Mouse (Mus musculus): Measurements from ENCODE around the gene Usp5.
"Not testable (repeated sequence)": the region's sequence is repeated elsewhere in the genome, so short reads cannot be mapped to it uniquely, and the experiment has no call there.

Usp5 gene

GRCm38 (mm10) chr6:124840241-124841167 is 11.2 kb upstream of the Usp5 start, which contains the start of gene Gnb3:
TSS of gene Gnb3 (minus strand) at chr6:124840275.
- no peak for DNase-seq (ENCODE audit: extremely low spot score, low spot score)

- no peak for DNase-seq (ENCODE audit: extremely low spot score, low spot score)
Measured at GRCm38 (mm10) chr6:124839805-124840204, 10.5 kb upstream of the Usp5 start.

- no peak for DNase-seq (ENCODE audit: extremely low spot score, low spot score)
Measured at GRCm38 (mm10) chr6:124836411-124836810, 7.1 kb upstream of the Usp5 start.

- DNase-seq (ENCODE audit: extremely low spot score, low spot score) = no peak
Measured at GRCm38 (mm10) chr6:124835531-124835930, 6.2 kb upstream of the Usp5 start.

DNA sequence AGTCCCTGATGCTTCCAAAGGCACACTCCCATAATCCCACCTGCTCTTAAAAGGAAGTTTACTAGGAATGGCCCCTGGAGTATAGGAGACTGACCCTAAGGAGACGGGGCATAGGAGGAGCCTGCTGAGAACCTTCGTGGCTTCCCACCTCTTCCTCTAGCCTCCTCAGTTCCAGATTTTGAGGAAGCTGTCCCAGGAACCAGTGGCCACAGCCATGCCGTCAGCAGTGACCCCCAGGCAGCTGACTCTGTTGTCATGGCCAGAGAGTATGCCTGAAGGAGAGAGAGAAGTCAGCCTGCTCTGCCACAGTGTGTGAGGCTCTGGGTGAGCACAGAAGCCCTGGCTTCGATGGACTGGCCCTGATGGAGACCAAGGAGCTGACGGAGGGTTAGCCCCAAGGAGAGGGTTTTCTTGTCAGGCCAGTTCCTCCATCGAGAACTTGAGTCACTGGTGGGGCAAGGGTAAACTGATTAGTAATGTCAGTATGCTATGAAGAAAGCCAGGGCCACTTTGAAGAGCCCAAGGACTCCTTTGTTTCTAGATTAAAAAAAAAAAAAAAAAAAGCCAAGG is 5.3 kb upstream of the Usp5 start:
- DNase-seq (ENCODE audit: extremely low spot score, low spot score) = no peak

GRCm38 (mm10) chr6:124831649-124832048 is 2.4 kb upstream of the Usp5 start:
- DNase-seq (ENCODE audit: extremely low spot score, low spot score) = no peak

- DNase-seq (ENCODE audit: extremely low spot score, low spot score) = not testable (repeated sequence)
Measured at GRCm38 (mm10) chr6:124831199-124831598, 1.9 kb upstream of the Usp5 start.

DNA sequence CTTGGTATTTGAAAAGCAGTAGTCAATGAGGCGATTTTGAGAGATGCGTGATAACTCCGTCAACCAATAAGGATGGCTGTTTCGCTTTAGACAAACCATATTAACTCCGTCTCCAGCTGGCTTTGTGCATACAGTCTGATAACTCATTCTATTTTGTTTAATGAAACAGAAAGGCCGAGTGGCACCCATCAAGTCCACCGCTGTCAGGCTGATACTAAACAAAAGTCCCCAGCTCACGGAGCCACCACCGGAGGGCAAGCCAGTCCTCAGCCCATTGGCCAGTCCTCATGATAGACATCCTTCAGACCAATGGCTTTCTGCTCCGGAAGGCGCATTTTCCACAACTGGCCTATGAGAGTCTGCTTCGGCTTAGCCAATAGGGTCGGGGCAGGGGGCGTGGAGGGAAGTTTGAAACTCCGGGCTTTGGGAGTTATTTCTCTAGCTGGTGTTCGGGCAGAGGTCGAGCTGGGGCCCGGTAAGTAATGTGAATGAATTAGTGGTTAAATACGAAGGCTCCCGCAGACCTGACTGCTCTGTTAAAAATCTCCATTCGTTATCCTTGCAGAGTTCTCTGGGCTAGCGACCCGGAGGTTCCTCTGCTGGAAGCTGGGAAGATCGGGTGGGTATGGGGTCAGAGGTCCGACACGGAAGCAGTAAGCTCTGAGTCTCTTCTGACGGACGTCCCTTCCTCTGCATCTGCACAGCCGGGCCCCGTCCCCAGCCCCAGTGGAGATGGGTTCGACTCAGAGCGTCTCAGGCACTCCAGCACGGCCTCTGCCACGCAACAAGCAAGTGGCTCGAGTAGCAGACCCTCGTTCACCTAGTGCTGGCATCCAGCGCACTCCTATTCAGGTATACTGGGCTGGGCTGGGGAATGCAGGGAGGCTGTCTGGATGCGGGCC is 766 bp upstream of the Usp5 start:
- DNase-seq (ENCODE audit: extremely low spot score, low spot score) = peak; percentile 87

- peak; percentile 35 for DNase-seq (ENCODE audit: extremely low spot score, low spot score)
Measured at GRCm38 (mm10) chr6:124828101-124828592, 1.1 kb downstream of the Usp5 start.

DNA sequence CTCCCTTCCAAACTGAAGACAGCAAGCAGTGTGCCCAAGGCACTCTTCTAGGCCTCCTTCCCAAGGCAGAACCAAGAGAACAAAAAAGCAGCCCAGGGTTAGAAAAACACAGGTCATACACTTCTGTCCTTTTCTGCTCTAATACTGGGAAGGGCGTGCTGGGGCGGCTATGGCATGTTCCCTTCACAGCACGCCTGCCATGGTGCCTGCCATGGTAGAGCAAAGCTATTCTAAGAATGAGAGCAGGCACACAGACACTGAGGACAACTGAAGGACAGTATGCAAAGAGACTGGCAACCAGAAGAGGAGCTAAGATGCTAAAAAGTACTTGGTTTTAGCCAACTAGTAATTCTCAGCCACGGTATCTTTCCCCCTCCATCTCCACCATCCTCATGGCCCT is 7.2 kb downstream of the Usp5 start:
- DNase-seq (ENCODE audit: extremely low spot score, low spot score) = no peak

- no peak for DNase-seq (ENCODE audit: extremely low spot score, low spot score)
Measured at GRCm38 (mm10) chr6:124820891-124821290, 8.4 kb downstream of the Usp5 start.

DNA sequence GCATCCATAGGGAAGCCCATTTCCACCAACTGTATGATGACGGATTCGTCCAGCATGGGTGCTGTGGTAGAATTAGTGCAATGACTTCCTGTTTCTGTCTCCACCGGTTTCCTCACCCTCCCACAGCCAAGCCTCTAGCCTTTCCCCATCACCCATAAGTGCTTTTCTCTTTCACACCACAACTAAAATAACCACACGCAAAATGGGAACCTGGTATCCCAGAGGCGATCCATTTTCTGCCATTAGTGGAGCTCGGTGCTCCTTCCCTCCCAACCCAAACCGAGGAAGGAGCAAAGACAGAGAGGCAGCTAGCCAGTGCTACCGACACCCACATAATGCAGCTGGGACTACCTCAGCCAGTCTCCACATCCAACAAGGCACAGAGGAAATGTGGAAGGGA is 11.3 kb downstream of the Usp5 start:
- DNase-seq (ENCODE audit: extremely low spot score, low spot score) = no peak

DNA sequence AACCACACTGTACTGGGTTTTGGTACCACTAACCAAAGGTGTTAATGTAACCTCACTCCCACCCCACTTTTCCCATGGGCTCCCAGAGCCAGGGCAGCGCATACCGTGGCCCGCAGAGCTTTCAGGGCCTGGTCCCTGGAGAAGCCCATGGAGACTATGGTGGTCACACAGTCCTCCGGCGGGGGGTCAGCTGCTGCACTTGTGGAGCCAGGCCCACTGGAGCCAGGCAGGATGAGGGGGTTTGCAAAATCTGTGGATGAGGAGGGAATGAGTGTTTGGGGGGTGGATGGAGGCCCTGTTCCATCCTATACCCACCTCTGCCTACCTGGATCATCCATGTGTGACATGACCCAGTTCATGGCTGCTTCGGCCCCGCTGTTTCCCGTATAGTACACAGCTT is 11.7 kb downstream of the Usp5 start:
- no peak for DNase-seq (ENCODE audit: extremely low spot score, low spot score)

GRCm38 (mm10) chr6:124817125-124817524 is 12.2 kb downstream of the Usp5 start:
- DNase-seq (ENCODE audit: extremely low spot score, low spot score) = no peak

DNA sequence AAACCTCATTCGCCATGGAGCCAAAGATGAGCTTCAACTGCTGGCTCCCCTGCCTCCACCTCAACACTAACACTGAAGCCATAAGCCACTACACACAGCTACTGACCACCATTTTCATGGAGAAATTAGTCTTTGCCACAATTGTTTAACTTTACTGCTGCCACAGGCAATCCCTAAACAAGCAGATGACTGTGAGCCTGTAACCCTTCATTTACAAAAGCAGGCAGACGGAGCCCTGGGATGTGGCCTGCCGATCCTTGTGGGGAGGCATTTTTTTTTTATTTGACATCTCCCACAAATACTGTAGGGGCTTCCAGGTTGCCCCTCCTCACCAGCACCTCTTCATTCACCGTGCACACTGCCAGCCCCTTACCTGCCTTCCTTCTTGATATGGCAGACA is 12.7 kb downstream of the Usp5 start:
- no peak for DNase-seq (ENCODE audit: extremely low spot score, low spot score)

DNA sequence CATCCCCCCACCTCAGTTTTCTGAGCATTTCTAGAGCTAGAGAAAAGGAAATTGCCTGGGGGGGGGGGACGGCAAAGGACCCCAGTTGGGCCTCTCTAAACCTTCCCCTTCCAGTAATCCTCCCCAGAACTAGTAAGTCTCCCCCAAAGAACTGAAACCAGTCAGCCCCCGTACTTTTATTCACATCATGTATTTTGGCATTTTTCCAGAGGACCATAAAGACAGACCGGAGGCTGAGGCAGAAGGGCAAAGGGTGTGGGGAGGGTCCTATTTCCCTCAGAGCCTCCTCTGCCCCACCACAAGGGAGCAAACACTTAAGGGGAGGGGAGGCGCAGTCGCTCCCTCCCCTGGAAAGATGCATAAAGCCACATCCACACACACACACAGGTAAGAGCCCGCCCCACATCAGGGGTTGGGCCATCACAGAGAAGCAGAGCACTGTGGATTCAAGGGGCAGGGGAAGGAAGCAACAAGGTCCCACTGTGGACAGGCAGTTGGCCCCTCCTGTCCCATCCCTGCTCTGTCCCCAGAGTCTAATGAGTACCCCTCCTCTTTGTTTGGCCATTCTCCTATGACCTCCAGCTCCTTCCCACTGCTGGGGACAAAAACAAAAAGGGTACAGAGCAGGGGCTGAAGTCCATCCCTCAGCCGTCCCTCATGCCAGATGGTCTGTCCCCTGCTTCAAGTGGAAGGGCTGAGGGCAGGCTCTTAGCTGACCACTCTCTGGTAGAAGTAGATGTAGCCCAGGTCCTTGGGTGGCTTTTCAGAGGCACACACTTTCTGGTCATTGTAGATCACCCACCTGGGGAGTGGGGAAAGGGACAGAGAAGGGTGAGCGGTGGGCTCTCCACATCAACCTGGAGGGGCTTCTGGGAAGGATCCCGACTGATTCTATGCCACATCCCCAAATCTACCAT is 14.2 kb downstream of the Usp5 start:
- no peak for DNase-seq (ENCODE audit: extremely low spot score, low spot score)

DNA sequence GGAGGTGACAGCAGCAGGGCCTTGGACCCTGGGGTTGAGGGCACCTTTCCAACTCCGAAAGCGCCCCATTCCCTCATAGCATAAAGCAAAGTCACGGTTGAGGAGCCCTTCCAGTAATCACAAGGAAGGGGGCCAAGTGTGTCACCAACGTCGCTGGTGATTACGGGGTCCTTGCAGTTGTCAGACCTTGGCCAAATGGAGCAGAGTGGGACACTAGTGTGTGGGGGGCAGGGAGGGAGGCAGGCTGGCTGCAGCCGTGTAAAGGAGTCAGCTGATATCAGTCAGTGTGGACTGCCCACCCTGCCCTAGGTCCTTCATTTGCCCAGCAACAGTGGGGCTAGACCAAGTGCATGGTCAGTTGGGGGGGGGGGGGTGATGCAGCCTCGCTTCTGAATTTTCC is 14.8 kb downstream of the Usp5 start:
- DNase-seq (ENCODE audit: extremely low spot score, low spot score) = no peak

DNA sequence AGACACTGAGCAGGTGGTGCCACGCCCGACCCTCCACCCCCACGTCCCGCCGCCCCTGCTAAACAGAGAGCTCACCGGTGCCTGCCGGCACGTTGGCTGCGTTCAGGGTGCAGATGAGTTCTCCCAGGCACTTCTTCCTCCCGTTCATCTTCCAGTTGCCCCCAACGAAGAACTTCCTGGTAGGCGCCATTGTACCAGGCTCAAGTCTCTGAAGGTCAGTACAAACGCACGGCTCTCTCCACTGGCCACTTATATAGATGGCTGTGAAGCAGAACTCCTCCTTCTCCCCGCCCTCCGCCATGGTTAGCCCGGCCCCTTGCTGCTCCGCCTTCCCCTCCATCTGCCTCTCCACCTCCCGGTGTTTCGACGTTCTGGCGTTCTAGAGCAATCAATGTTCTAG is 15.4 kb downstream of the Usp5 start, which contains the start of gene Tpi1:
Gene Tpi1, minus strand, starts transcription at position 364 of the 400 bp plus-strand sequence.
- DNase-seq (ENCODE audit: extremely low spot score, low spot score) = peak; percentile 86

DNA sequence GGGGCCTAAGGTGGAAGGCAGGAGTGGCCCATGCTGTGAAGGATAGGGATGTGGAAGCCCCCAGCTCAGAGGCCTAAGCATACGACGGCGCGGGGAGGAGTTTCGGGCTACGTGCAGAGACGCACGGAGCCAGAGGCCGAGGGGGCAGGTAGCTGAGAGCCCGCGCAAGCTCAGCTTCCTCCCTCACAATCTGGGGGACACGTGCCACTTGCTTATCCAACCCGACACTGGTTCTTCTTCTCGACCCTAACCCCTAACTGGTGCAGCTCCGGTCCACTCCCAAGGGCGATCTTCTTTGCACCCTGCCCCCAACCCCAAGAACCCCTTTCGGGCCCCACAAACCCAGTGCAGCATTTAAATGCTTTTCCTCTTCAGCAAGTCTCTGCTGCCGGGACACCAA is 15.8 kb downstream of the Usp5 start:
- DNase-seq (ENCODE audit: extremely low spot score, low spot score) = peak; percentile 73

GRCm38 (mm10) chr6:124812848-124813247 is 16.4 kb downstream of the Usp5 start:
- no peak for DNase-seq (ENCODE audit: extremely low spot score, low spot score)
